Mouse (Mus musculus) lung, embryonic 16.5 days (tissue): ENCODE data around the gene Insl3. TPM values are rescaled to one million over a fixed set of nuclear protein-coding genes. Genes with fewer than 3 reads are reported as not detected.
"Not testable (repeated sequence)": the region's sequence is repeated elsewhere in the genome, so short reads cannot be mapped to it uniquely, and the experiment has no call there.

Experiments used
- ATAC-seq: fragments of 200-750 bp; cut with Nextera tagmentation; 2 replicates; pipeline ENCODE4 v1.8.0; 2017; ENCODE audit warnings: low read depth, mild to moderate bottlenecking, moderate library complexity
- H3K27ac ChIP-seq: fragments of 300-500 bp; sonication (generic); 2 replicates; pipeline ENCODE4 v1.5.1; 2014; ENCODE audit warnings: mild to moderate bottlenecking, control low read depth, low read length
- H3K27me3 ChIP-seq: fragments of 300-500 bp; sonication (generic); 2 replicates; pipeline ENCODE4 v1.6.1; 2014; ENCODE audit warnings: low read depth, low read length, mixed read lengths; ENCODE audit not compliant: control insufficient read depth, insufficient read depth
- H3K36me3 ChIP-seq: fragments of 300-500 bp; sonication (generic); 2 replicates; pipeline ENCODE4 v1.6.1; 2014; ENCODE audit warnings: low read length; ENCODE audit not compliant: control insufficient read depth, insufficient read depth
- H3K4me1 ChIP-seq: fragments of 300-500 bp; sonication (generic); replicated peaks from 2 replicates; pipeline ENCODE4 v1.6.1; 2014; ENCODE audit warnings: low read length, mixed read lengths; ENCODE audit not compliant: control insufficient read depth, insufficient read depth
- H3K4me2 ChIP-seq: fragments of 300-500 bp; sonication (generic); 2 replicates; pipeline ENCODE4 v1.6.1; 2014; ENCODE audit warnings: low read depth, low read length, control low read depth
- H3K4me3 ChIP-seq: fragments of 300-500 bp; sonication (generic); 2 replicates; pipeline ENCODE4 v1.5.1; 2014; ENCODE audit warnings: mild to moderate bottlenecking, low read length, control low read depth
- H3K9ac ChIP-seq: fragments of 300-500 bp; sonication (generic); 2 replicates; pipeline ENCODE4 v1.6.1; 2014; ENCODE audit warnings: low read length, control low read depth
- H3K9me3 ChIP-seq: fragments of 300-500 bp; sonication (generic); 2 replicates; pipeline ENCODE4 v1.6.1; 2016; ENCODE audit warnings: low read length; ENCODE audit not compliant: control insufficient read depth
- WGBS: fragments of 180-500 bp; shearing (Covaris S2); extraction: QIAGEN DNeasy Blood & Tissue Kit; methylation state at CpG from one replicate; pipeline ENCODE4 v1.1.7; 2014; 5-methylcytosine and 5-hydroxymethylcytosine counted together
- polyA plus RNA-seq: library from polyadenylated mRNA; unstranded; fragments of >200 nt; fragmentation: Nextera tagmentation; extraction: Ambion mirVana; gene quantifications from 2 replicates; pipeline ENCODE4 v1.2.1, GENCODE M21; 2015

Insl3 gene
- polyA plus RNA-seq, 1 experiment from 2014 or later, result 1.4 TPM

DNA sequence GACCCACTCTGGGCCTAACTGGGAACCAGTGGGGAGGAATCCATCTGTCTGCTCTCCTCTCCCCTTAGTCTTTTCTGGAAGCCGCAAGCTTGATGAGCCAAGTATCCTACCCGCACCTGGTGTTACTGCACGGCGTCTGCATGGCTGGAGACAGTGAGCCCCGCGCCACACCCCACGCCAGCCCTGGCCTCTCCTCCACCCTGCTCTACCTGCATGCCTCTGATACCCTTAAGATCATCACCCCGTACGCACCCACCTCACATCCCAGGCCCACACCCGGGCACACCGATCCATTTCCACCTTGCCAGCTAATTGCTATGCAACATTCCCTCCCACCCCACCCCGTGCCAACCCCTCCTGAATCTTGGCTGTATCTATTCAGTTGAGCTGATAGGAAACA lies 6.2 kb upstream of the Insl3 start:
- ATAC-seq, result no peak
- H3K4me2 ChIP-seq, result no peak overlapping the region
- no peak overlapping the region for H3K27ac ChIP-seq
- peaks cover 94% of the 10 kb centered on the region for H3K27me3 ChIP-seq
- H3K36me3 ChIP-seq, result no peaks in the 10 kb centered on the region
- H3K4me1 ChIP-seq, result peaks cover 19% of the 10 kb centered on the region
- no peak overlapping the region for H3K9ac ChIP-seq
- H3K4me3 ChIP-seq, result no peak overlapping the region
- WGBS, result 67% methylated on average over 12 of the region's 12 CpGs
- H3K9me3 ChIP-seq, result no peaks in the 10 kb centered on the region

DNA sequence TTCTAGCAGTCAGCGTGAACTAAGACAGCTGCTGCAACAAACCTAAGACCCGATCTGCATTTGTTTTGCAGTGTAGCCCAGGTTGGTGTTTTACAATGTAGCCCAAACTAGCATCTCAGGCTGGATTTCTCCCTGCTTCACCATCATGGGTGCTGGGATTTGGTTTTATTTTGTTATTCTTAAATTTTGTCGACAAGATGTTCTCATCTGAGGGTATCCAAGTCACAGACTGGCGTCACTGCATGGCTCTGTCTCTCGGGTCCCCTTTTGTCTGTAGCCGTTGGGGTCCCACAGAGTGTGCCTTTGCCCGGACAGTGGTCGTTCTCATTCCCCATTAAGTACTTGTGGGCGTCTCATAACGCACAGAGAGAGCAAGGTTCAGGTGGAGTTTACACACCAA lies 4.3 kb upstream of the Insl3 start:
- Histone ChIP-seq H3K27me3 (peaks cover 99% of the 10 kb centered on the region), H3K9me3 (no peaks in the 10 kb centered on the region), H3K27ac (no peak overlapping the region), H3K9ac (no peak overlapping the region), H3K36me3 (no peaks in the 10 kb centered on the region), H3K4me2 (no peak overlapping the region), H3K4me1 (peaks cover 17% of the 10 kb centered on the region), H3K4me3 (no peak overlapping the region)
- ATAC-seq, result no peak
- 27% methylated on average over 10 of the region's 10 CpGs for WGBS

- ATAC-seq, result no peak
- WGBS, result 9% methylated on average over 29 of the region's 29 CpGs
Measured at GRCm38 (mm10) chr8:71685573-71685972, 3.4 kb upstream of the Insl3 start.

GRCm38 (mm10) chr8:71686143-71686734 lies 2.8 kb upstream of the Insl3 start:
- peak overlapping the region; percentile 32 for H3K4me3 ChIP-seq
- peaks cover 12% of the 10 kb centered on the region for H3K4me1 ChIP-seq
- 7% methylated on average over 23 of the region's 23 CpGs for WGBS
- peak; percentile 75 for ATAC-seq
- no peak overlapping the region for H3K9ac ChIP-seq
- no peaks in the 10 kb centered on the region for H3K36me3 ChIP-seq
- H3K4me2 ChIP-seq, result peak overlapping the region; percentile 51
- H3K27ac ChIP-seq, result no peak overlapping the region
- peaks cover 100% of the 10 kb centered on the region for H3K27me3 ChIP-seq
- no peaks in the 10 kb centered on the region for H3K9me3 ChIP-seq

More at GRCm38 (mm10) chr8:71685573-71685972, 3.4 kb upstream of the Insl3 start:
- H3K4me3 ChIP-seq, result peak overlapping the region; percentile 32
- no peaks in the 10 kb centered on the region for H3K36me3 ChIP-seq
- H3K4me1 ChIP-seq, result peaks cover 13% of the 10 kb centered on the region
- H3K27ac ChIP-seq, result no peak overlapping the region
- no peak overlapping the region for H3K9ac ChIP-seq
- peak overlapping the region; percentile 51 for H3K4me2 ChIP-seq
- peaks cover 100% of the 10 kb centered on the region for H3K27me3 ChIP-seq
- no peaks in the 10 kb centered on the region for H3K9me3 ChIP-seq

DNA sequence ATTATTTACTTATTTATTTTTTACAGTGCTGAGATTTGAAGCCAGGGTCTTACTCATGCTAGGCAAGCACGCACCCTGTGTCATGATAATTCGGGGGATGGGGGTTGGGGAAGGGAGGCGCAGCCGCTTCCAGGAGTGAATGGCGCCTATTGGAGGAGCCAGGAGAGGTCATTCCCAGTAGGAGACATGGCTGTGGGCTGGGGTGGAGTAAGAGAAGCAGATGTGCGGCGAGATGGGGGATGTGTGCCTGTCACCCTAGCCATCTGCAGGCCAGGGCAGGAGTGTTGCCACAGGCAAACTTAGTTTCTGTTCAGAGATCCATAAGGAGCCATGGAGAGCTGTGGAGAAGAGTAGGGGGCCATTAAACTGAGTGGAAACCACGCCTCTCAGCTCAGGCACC lies 1.4 kb upstream of the Insl3 start:
- H3K36me3 ChIP-seq, result no peaks in the 10 kb centered on the region
- no peak for ATAC-seq
- no peak overlapping the region for H3K9ac ChIP-seq
- 14% methylated on average over 8 of the region's 8 CpGs for WGBS
- peaks cover 12% of the 10 kb centered on the region for H3K4me1 ChIP-seq
- no peak overlapping the region for H3K4me3 ChIP-seq
- no peak overlapping the region for H3K4me2 ChIP-seq
- peaks cover 100% of the 10 kb centered on the region for H3K27me3 ChIP-seq
- no peak overlapping the region for H3K27ac ChIP-seq
- H3K9me3 ChIP-seq, result no peaks in the 10 kb centered on the region

DNA sequence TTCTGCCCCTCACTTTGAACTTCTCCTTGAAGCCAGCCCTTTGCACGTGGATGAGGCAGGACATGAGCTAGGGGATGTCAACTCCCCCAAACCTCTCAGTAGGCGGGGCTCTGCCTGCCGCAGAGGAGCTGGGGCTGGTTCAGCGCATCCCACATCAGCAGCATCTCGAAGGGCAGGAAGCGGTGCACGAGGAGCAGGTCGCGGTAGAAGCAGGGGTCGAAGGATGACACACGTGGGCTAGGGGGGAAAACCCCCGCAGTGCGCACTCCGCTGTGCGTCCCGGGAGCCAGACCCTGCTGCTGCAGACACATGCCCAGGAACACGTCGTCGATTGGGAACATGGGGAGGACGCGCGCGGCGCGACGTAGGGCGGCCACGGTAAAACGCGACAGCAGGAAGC lies 3.5 kb downstream of the Insl3 start:
- no peak for ATAC-seq
- H3K4me2 ChIP-seq, result no peak overlapping the region
- no peaks in the 10 kb centered on the region for H3K36me3 ChIP-seq
- no peak overlapping the region for H3K27ac ChIP-seq
- 6% methylated on average over 30 of the region's 30 CpGs for WGBS
- H3K27me3 ChIP-seq, result peaks cover 82% of the 10 kb centered on the region
- no peak overlapping the region for H3K4me3 ChIP-seq
- no peak overlapping the region for H3K9ac ChIP-seq
- peaks cover 7% of the 10 kb centered on the region; the same call in 1 of the 2 replicates for H3K4me1 ChIP-seq
- no peaks in the 10 kb centered on the region; the same call in 1 of the 2 replicates for H3K9me3 ChIP-seq

DNA sequence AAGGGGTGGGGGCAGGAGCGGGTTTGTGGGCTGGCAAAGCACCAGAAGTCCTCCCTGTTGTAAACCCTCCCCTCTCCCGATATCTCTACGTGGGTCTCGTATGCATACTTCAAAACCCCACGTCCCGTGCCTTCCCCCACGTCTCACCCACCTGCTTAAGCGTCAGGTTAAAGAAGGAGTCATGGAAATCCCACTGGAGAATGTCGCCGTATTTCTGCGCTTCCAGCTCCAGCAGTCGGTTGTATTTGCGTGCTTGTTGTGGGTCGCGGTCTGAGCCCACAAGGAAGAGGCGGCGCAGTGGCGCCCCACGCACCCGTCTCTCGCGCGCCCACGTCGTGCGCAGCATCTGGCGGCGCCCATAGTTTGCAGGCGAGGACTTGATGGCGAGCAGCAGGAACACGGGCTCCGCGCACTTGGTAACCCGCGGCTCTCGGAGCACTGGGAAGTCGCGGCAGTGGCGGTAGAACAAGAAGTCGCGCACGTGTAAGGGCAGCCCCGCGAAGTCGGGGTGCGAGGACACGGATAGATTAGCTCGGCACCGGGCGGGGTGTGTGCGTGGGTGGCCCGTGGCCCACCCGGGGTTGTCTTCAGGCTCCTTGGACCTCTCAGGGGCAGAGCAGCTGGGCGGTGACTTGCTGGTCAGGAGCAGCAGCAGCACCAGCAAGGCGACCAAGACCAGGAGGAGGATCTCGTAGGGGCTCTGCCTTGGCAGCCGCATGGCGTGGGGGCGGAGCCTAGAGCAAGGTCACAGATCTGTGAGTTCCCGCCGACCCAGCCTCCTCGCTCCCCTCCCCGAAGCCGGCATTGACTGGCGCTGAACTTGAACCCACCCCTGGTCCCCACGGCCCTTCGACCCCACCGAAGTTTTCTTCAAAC lies 4.4 kb downstream of the Insl3 start:
- Histone ChIP-seq H3K9me3 (no peaks in the 10 kb centered on the region; the same call in 1 of the 2 replicates), H3K4me3 (peak overlapping the region; percentile 18; the same call in 1 of the 2 replicates), H3K27me3 (peaks cover 74% of the 10 kb centered on the region), H3K27ac (no peak overlapping the region), H3K9ac (no peak overlapping the region), H3K4me2 (peak overlapping the region; percentile 9; the same call in 1 of the 2 replicates), H3K4me1 (peaks cover 7% of the 10 kb centered on the region; the same call in 1 of the 2 replicates), H3K36me3 (no peaks in the 10 kb centered on the region)
- ATAC-seq, result no peak
- 10% methylated on average over 68 of the region's 68 CpGs for WGBS

DNA sequence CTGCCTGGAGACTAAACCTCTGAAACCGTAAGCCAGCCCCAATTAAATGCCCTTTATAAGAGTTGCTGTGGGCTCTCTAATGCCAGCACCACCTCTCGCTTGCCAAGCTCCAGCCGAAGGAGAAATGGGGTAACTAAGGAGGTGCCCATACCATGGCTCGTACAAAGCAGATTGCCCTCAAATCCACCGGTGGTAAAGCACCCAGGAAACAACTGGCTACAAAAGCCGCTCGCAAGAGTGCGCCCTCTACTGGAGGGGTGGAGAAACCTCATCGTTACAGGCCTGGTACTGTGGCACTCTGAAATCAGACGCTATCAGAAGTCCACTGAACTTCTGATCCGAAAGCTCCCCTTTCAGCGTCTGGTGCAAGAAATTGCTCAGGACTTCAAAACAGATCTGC lies 6.4 kb downstream of the Insl3 start:
- peaks cover 66% of the 10 kb centered on the region for H3K27me3 ChIP-seq
- not testable (repeated sequence) for H3K4me2 ChIP-seq, H3K36me3 ChIP-seq, H3K9ac ChIP-seq, ATAC-seq, H3K9me3 ChIP-seq, H3K4me3 ChIP-seq, H3K4me1 ChIP-seq, H3K27ac ChIP-seq
- 63% methylated on average over 12 of the region's 12 CpGs for WGBS

GRCm38 (mm10) chr8:71700493-71701269 lies 11.7 kb downstream of the Insl3 start:
- Histone ChIP-seq H3K4me1 (peaks cover 7% of the 10 kb centered on the region; the same call in 1 of the 2 replicates), H3K27me3 (peaks cover 31% of the 10 kb centered on the region), H3K9ac (peak overlapping the region; percentile 56), H3K9me3 (no peaks in the 10 kb centered on the region), H3K27ac (no peak overlapping the region), H3K36me3 (no peaks in the 10 kb centered on the region), H3K4me3 (peak overlapping the region; percentile 38), H3K4me2 (peak overlapping the region; percentile 52)
- WGBS, result 6% methylated on average over 29 of the region's 29 CpGs
- ATAC-seq, result peak; percentile 45; the same call in 1 of the 2 replicates
